Comparison of ENCODE assay signal across 8 mouse cellular contexts in genomic region chr9:46014251-46014681, GRCm38 (mm10). TPM values are rescaled to one million over a fixed set of nuclear protein-coding genes. Genes with fewer than 3 reads are reported as not detected.
DNase-seq lines count a peak whose midpoint lies in the region; ATAC-seq and TF ChIP-seq lines count a peak whose summit lies in the region.

No protein-coding gene starts in this region.

- DNase-seq in left cerebral cortex, adult 2 months (ENCODE audit: extremely low spot score in 1 of 2, low spot score in 2 of 2): peak; percentile 46 to 51
- DNase-seq in left cerebral cortex, adult 11 months (ENCODE audit: low spot score): no peak
- peak; percentile 51 to 60 for DNase-seq in cerebellum, postnatal 25 days
- peak; percentile 97 for DNase-seq in heart, adult 11 months
- peak; percentile 70 for DNase-seq in liver, adult 2 months (ENCODE audit: extremely low read depth, low read depth, low spot score)
- DNase-seq in splenic B cell, adult 2 months (ENCODE audit: low read depth, low spot score): peak; percentile 93

- no peaks in the 10 kb centered on the region for H3K9me3 ChIP-seq in intestine, postnatal 0 days (ENCODE audit: control insufficient read depth)
- H3K9me3 ChIP-seq in midbrain, embryonic 16.5 days (replicated peaks; ENCODE audit: control insufficient read depth, low read length, poor library complexity, severe bottlenecking): no peaks in the 10 kb centered on the region

- intact Hi-C loops in left cerebral cortex, adult 2 months (cut with DNase I): no loop called here

- peak overlapping the region; percentile 99 for H3K27ac ChIP-seq in left cerebral cortex, adult 2 months
- peak overlapping the region; percentile 43; the same call in 1 of the 2 replicates for H3K27ac ChIP-seq in intestine, postnatal 0 days (ENCODE audit: low read depth, low read length)
- peak overlapping the region; percentile 71 for H3K27ac ChIP-seq in liver, adult 2 months (replicated peaks; ENCODE audit: insufficient read depth, low read depth, low read length)
- H3K27ac ChIP-seq in midbrain, embryonic 16.5 days (ENCODE audit: low read length): no peak overlapping the region; the same call in 1 of the 2 replicates

- H3K4me3 ChIP-seq in left cerebral cortex, adult 2 months: peak overlapping the region; percentile 96
- H3K4me3 ChIP-seq in intestine, postnatal 0 days (ENCODE audit: low read depth, low read length): peak overlapping the region; percentile 98
- H3K4me3 ChIP-seq in liver, adult 2 months (ENCODE audit: insufficient read depth, low read depth, low read length): peak overlapping the region; percentile 100
- peak overlapping the region; percentile 64 for H3K4me3 ChIP-seq in midbrain, embryonic 16.5 days (ENCODE audit: low read depth, low read length)

- H3K36me3 ChIP-seq in intestine, postnatal 0 days (ENCODE audit: control insufficient read depth, insufficient read depth): no peaks in the 10 kb centered on the region
- peaks cover 8% of the 10 kb centered on the region for H3K36me3 ChIP-seq in liver, adult 2 months (ENCODE audit: control insufficient read depth, insufficient read depth, low read length)
- no peaks in the 10 kb centered on the region for H3K36me3 ChIP-seq in midbrain, embryonic 16.5 days (ENCODE audit: control insufficient read depth, insufficient read depth, low read length)
- 0 out of 2 replicates have a peak, but pooled peaks cover 2% of the 10 kb centered on the region for H3K36me3 ChIP-seq in splenic B cell, adult 2 months (ENCODE audit: control insufficient read depth, insufficient read depth, low read length, poor library complexity, severe bottlenecking)

- ATAC-seq in intestine, postnatal 0 days: no peak
- no peak for ATAC-seq in midbrain, embryonic 16.5 days

- peak overlapping the region; percentile 86 for H3K4me2 ChIP-seq in intestine, postnatal 0 days (replicated peaks; ENCODE audit: low read depth)
- H3K4me2 ChIP-seq in midbrain, embryonic 16.5 days (ENCODE audit: low read length): peak overlapping the region; percentile 63

- no peaks in the 10 kb centered on the region for H3K27me3 ChIP-seq in intestine, postnatal 0 days (replicated peaks; ENCODE audit: control insufficient read depth, insufficient read depth, low read length)
- no peaks in the 10 kb centered on the region for H3K27me3 ChIP-seq in liver, adult 2 months (ENCODE audit: control insufficient read depth, insufficient read depth, low read length)
- no peaks in the 10 kb centered on the region for H3K27me3 ChIP-seq in midbrain, embryonic 16.5 days (ENCODE audit: control insufficient read depth, insufficient read depth, low read depth, low read length)
- H3K27me3 ChIP-seq in splenic B cell, adult 2 months (ENCODE audit: control insufficient read depth, insufficient read depth, low read length, poor library complexity, severe bottlenecking): no peaks in the 10 kb centered on the region

- peak; percentile 37 for TF ChIP-seq CTCF in left cerebral cortex, adult 2 months (IDR thresholded peaks at IDR 0.05)
- peak; percentile 53 for TF ChIP-seq CTCF in intestine, postnatal 0 days (IDR thresholded peaks at IDR 0.05; ENCODE audit: low read depth)
- peak; percentile 33; the same call in 1 of the 2 replicates for TF ChIP-seq CTCF in liver, adult 2 months (IDR thresholded peaks at IDR 0.05; ENCODE audit: low read depth, low read length)

- H3K79me2 ChIP-seq in liver, adult 2 months (ENCODE audit: control insufficient read depth, insufficient read depth, low read length): peaks cover 41% of the 10 kb centered on the region

- TF ChIP-seq POLR2A in liver, adult 2 months (IDR thresholded peaks at IDR 0.05; ENCODE audit: extremely low read depth, insufficient read depth, low read length): no peak

- WGBS in intestine, postnatal 0 days: 4% methylated on average over 10 of the region's 10 CpGs
- WGBS in liver, adult 2 months: 2% methylated on average over 10 of the region's 10 CpGs
- 2% methylated on average over 10 of the region's 10 CpGs for WGBS in midbrain, embryonic 16.5 days

- peaks cover 27% of the 10 kb centered on the region for H3K4me1 ChIP-seq in intestine, postnatal 0 days (replicated peaks; ENCODE audit: control insufficient read depth, insufficient read depth, low read length)
- H3K4me1 ChIP-seq in liver, adult 2 months (ENCODE audit: control insufficient read depth, insufficient read depth, low read length): peaks cover 24% of the 10 kb centered on the region
- peaks cover 32% of the 10 kb centered on the region for H3K4me1 ChIP-seq in midbrain, embryonic 16.5 days (ENCODE audit: control insufficient read depth, insufficient read depth, low read length)

- H3K9ac ChIP-seq in intestine, postnatal 0 days (ENCODE audit: low read depth, low read length): no peak overlapping the region
- peak overlapping the region; percentile 67 for H3K9ac ChIP-seq in liver, adult 2 months (ENCODE audit: low read depth, low read length)
- H3K9ac ChIP-seq in midbrain, embryonic 16.5 days (ENCODE audit: low read depth, low read length): peak overlapping the region; percentile 32

RNA-seq across cellular contexts. Expression of gene Sik3, which starts 1.6 kb away (rescaled TPM):
- 100 to 1,000 TPM; 122 to 127 TPM for total RNA-seq in left cerebral cortex, adult 2 months (2021)
- polyA plus RNA-seq in intestine, postnatal 0 days (2015; fragmentation: Nextera tagmentation; extraction: Ambion mirVana): 7.4 and 10.0 TPM in 2 replicates
- 14.1 and 17.3 TPM in 2 replicates for total RNA-seq in liver, adult 2 months (2014; rRNA removed)
- polyA plus RNA-seq in liver, adult 2 months (2012; rRNA removed): 14.9 and 16.5 TPM in 2 replicates
- 5.1 and 5.9 TPM in 2 replicates for polyA plus RNA-seq in midbrain, embryonic 16.5 days (2015; fragmentation: Nextera tagmentation; extraction: Ambion mirVana)

RNA-seq across cellular contexts. Expression of gene Pafah1b2, which starts 1.8 kb away (rescaled TPM):
- 100 to 1,000 TPM; 193 to 215 TPM for total RNA-seq in left cerebral cortex, adult 2 months (2021)
- 78.1 and 78.2 TPM in 2 replicates for polyA plus RNA-seq in intestine, postnatal 0 days (2015; fragmentation: Nextera tagmentation; extraction: Ambion mirVana)
- 14.6 and 14.8 TPM in 2 replicates for total RNA-seq in liver, adult 2 months (2014; rRNA removed)
- polyA plus RNA-seq in liver, adult 2 months (2012; rRNA removed): 12.0 and 14.2 TPM in 2 replicates
- polyA plus RNA-seq in midbrain, embryonic 16.5 days (2015; fragmentation: Nextera tagmentation; extraction: Ambion mirVana): 287 and 294 TPM in 2 replicates

RNA-seq across cellular contexts. Expression of gene Sidt2, which starts 59.2 kb away (rescaled TPM):
- total RNA-seq in left cerebral cortex, adult 2 months (2021): 10 to 100 TPM; 86.7 to 86.9 TPM
- polyA plus RNA-seq in intestine, postnatal 0 days (2015; fragmentation: Nextera tagmentation; extraction: Ambion mirVana): 65.0 and 70.5 TPM in 2 replicates
- total RNA-seq in liver, adult 2 months (2014; rRNA removed): 48.9 and 60.9 TPM in 2 replicates
- 330 and 511 TPM in 2 replicates for polyA plus RNA-seq in liver, adult 2 months (2012; rRNA removed)
- 44.7 and 50.0 TPM in 2 replicates for polyA plus RNA-seq in midbrain, embryonic 16.5 days (2015; fragmentation: Nextera tagmentation; extraction: Ambion mirVana)
